Mouse (Mus musculus) megakaryocyte, embryonic 14.5 days (primary cell): ENCODE data around the gene Twist2.

Experiments
- FLI1 ChIP-seq: IDR thresholded peaks from 2 replicates; pipeline ENCODE4 v1.6.1; 2012; ENCODE audit warnings: low read length, inconsistent platforms, mixed read lengths
- GATA1 ChIP-seq: IDR thresholded peaks from 3 replicates; pipeline ENCODE4 v1.6.1; 2012; ENCODE audit warnings: mixed read lengths, low read length, inconsistent platforms, borderline replicate concordance

DNA sequence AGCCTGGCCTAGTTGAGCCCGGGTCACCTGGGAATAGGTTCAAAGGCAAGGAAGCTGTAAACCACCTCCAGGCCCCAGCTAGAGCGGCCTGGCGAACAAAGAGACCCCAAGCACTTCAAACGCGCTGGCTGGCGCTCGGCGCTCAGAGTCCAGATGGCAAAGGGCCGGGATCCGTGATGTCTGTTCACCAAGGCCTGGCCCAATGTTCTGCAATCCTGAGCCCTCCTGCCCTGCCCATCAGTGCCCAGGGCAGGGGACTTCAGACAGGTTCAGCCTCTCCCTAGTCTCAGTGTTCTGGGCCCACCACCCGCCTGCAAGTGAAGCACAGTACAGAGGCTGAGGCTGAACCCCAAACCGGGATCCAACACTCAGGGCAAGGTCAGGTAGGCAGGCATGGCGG, 913 bp upstream of the Twist2 start:
- TF ChIP-seq GATA1: no peak
- TF ChIP-seq FLI1: no peak
